Mouse (Mus musculus) left cerebral cortex, adult 11 months (tissue): Measurements from ENCODE around the gene RPS10-NUDT3.

Source experiments
- DNase-seq: peaks from one replicate; pipeline ENCODE4 v3.0.0; 2022; ENCODE audit warnings: low spot score

The RPS10-NUDT3 gene

GRCm38 (mm10) chr17:27610679-27611518, 24.1 kb downstream of the RPS10-NUDT3 start:
- peak; percentile 73 for DNase-seq

GRCm38 (mm10) chr17:27609576-27609975, 25.4 kb downstream of the RPS10-NUDT3 start:
- DNase-seq = no peak

GRCm38 (mm10) chr17:27603522-27604234, 31.3 kb downstream of the RPS10-NUDT3 start:
- DNase-seq = no peak

- no peak for DNase-seq
These were observed 32.0 kb downstream of the RPS10-NUDT3 start for GRCm38 (mm10) chr17:27603036-27603435.

- DNase-seq = no peak
These were observed 34.2 kb downstream of the RPS10-NUDT3 start for GRCm38 (mm10) chr17:27600869-27601268.

- DNase-seq = no peak
These were observed 34.7 kb downstream of the RPS10-NUDT3 start for GRCm38 (mm10) chr17:27600286-27600685.

GRCm38 (mm10) chr17:27596376-27597190, 38.4 kb downstream of the RPS10-NUDT3 start:
- no peak for DNase-seq

GRCm38 (mm10) chr17:27595659-27596375, 39.2 kb downstream of the RPS10-NUDT3 start:
- DNase-seq = no peak

GRCm38 (mm10) chr17:27592565-27592910, 42.5 kb downstream of the RPS10-NUDT3 start:
- DNase-seq = no peak

GRCm38 (mm10) chr17:27591826-27592564, 43.0 kb downstream of the RPS10-NUDT3 start:
- no peak for DNase-seq

GRCm38 (mm10) chr17:27588231-27588630, 46.8 kb downstream of the RPS10-NUDT3 start:
- DNase-seq = no peak

- DNase-seq = no peak
These were observed 47.8 kb downstream of the RPS10-NUDT3 start for GRCm38 (mm10) chr17:27587252-27587651.

- DNase-seq = no peak
These were observed 48.4 kb downstream of the RPS10-NUDT3 start for GRCm38 (mm10) chr17:27586661-27587060.

- DNase-seq = no peak
These were observed 51.7 kb downstream of the RPS10-NUDT3 start for GRCm38 (mm10) chr17:27583185-27583894.

GRCm38 (mm10) chr17:27580392-27581068, 54.5 kb downstream of the RPS10-NUDT3 start:
- no peak for DNase-seq

GRCm38 (mm10) chr17:27579816-27580215, 55.2 kb downstream of the RPS10-NUDT3 start:
- no peak for DNase-seq

GRCm38 (mm10) chr17:27578487-27578886, 56.5 kb downstream of the RPS10-NUDT3 start:
- DNase-seq = no peak

- DNase-seq = no peak
These were observed 57.6 kb downstream of the RPS10-NUDT3 start for GRCm38 (mm10) chr17:27577468-27577867.

GRCm38 (mm10) chr17:27576056-27576455, 59.0 kb downstream of the RPS10-NUDT3 start:
- no peak for DNase-seq
